Mouse (Mus musculus): ENCODE measurements around the gene Fbln1. TPM values are rescaled to one million over a fixed set of nuclear protein-coding genes. Genes with fewer than 3 reads are reported as not detected.

Gene Fbln1
- polyA plus RNA-seq, 1 experiment from 2014 or later: 115 TPM

DNA sequence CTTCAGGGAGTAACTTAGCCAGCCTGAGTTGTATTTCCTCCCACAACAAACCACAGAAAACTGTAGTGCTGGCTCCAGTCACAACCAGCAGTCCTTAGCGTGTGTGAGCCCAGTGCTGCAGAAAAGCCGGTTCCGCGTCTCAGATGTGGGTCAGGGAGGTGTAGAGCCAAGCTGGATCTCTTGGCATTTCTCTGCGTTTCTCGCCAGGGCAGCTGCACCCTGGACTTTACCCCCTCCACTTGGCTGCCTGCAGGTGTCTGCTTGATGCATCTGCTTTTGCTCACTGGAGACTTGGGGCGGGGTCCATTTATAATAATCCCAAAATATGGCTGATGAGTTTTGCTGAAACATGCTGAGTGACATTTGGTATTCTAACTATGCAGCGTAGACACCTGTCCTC, 71.5 kb downstream of the Fbln1 start:
- no peak for ATAC-seq (ENCODE audit: insufficient read depth, low FRiP score, low TSS enrichment)
- no peak for DNase-seq (ENCODE audit: low spot score)
- Histone ChIP-seq H3K4me3 (ENCODE audit: low read depth, low read length) (no peak overlapping the region), H3K9me3 (ENCODE audit: control insufficient read depth, low read length) (no peaks in the 10 kb centered on the region), H3K27ac (ENCODE audit: low read depth, low read length) (no peak overlapping the region), H3K9ac (ENCODE audit: low read length) (no peak overlapping the region), H3K36me3 (ENCODE audit: control insufficient read depth, insufficient read depth, low read length) (no peaks in the 10 kb centered on the region), H3K4me1 (ENCODE audit: control insufficient read depth, insufficient read depth, low read length) (no peaks in the 10 kb centered on the region), H3K4me2 (ENCODE audit: low read depth) (no peak overlapping the region), H3K27me3 (ENCODE audit: control insufficient read depth, insufficient read depth, low read length) (no peaks in the 10 kb centered on the region)
- 93% methylated on average over 8 of the region's 8 CpGs for WGBS

GRCm38 (mm10) chr15:85278986-85279385, 73.2 kb downstream of the Fbln1 start:
- 91% methylated on average over 5 of the region's 5 CpGs for WGBS
- no peak overlapping the region for H3K9ac ChIP-seq (ENCODE audit: low read length)
- H3K27me3 ChIP-seq (ENCODE audit: control insufficient read depth, insufficient read depth, low read length): no peaks in the 10 kb centered on the region
- ATAC-seq (ENCODE audit: insufficient read depth, low FRiP score, low TSS enrichment): no peak
- no peak overlapping the region for H3K4me3 ChIP-seq (ENCODE audit: low read depth, low read length)
- no peak for DNase-seq (ENCODE audit: low spot score)
- no peak overlapping the region for H3K27ac ChIP-seq (ENCODE audit: low read depth, low read length)
- no peaks in the 10 kb centered on the region for H3K9me3 ChIP-seq (ENCODE audit: control insufficient read depth, low read length)
- H3K4me1 ChIP-seq (ENCODE audit: control insufficient read depth, insufficient read depth, low read length): no peaks in the 10 kb centered on the region
- H3K4me2 ChIP-seq (ENCODE audit: low read depth): no peak overlapping the region
- no peaks in the 10 kb centered on the region for H3K36me3 ChIP-seq (ENCODE audit: control insufficient read depth, insufficient read depth, low read length)

DNA sequence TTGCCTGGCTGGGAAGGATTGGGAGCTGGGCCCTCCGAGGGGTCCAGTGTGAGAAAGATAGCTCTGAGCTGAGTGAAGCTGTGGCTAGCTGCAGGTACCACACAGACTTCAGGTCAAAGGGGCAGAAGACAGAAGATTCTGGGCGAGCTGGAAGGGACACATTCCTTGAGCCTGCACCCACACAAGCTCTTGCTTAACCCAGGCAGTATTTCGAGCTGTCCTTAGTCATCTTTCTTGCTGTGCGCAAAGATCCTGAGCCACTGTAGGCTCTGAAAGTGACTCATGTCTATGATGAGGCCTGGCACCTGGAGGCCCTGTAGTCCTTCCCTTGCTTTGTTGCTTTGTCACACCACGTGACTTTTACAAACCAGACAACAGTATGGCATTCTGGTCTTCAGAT, 76.3 kb downstream of the Fbln1 start:
- Histone ChIP-seq H3K36me3 (ENCODE audit: control insufficient read depth, insufficient read depth, low read length) (no peaks in the 10 kb centered on the region), H3K9me3 (ENCODE audit: control insufficient read depth, low read length) (no peaks in the 10 kb centered on the region), H3K9ac (ENCODE audit: low read length) (no peak overlapping the region), H3K4me3 (ENCODE audit: low read depth, low read length) (no peak overlapping the region), H3K4me1 (ENCODE audit: control insufficient read depth, insufficient read depth, low read length) (no peaks in the 10 kb centered on the region), H3K27ac (ENCODE audit: low read depth, low read length) (no peak overlapping the region), H3K4me2 (ENCODE audit: low read depth) (no peak overlapping the region), H3K27me3 (ENCODE audit: control insufficient read depth, insufficient read depth, low read length) (no peaks in the 10 kb centered on the region)
- DNase-seq (ENCODE audit: low spot score) (no peak), ATAC-seq (ENCODE audit: insufficient read depth, low FRiP score, low TSS enrichment) (no peak)
- WGBS: 87% methylated on average over 5 of the region's 5 CpGs

DNA sequence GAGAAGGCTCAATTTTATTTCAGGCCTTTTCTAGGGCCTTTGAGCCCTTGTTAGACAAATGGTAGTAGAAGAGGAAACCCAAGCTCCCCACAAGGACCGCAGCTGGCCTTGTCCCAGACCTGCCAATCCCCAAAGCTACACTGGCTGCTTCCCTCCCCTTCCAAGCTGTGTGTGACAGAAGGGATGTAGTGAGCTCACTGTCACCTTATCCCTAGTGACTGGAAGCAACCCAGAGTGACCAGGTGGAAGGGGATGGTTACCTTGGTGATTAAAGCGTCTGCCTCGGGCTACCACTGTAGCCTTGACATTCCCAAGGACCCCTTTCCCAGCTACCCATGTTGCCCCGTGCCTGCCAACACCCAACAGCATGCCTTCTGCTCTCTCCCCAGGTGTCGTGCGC, 78.9 kb downstream of the Fbln1 start:
- WGBS: 93% methylated on average over 6 of the region's 6 CpGs
- no peak overlapping the region for H3K4me3 ChIP-seq (ENCODE audit: low read depth, low read length)

DNA sequence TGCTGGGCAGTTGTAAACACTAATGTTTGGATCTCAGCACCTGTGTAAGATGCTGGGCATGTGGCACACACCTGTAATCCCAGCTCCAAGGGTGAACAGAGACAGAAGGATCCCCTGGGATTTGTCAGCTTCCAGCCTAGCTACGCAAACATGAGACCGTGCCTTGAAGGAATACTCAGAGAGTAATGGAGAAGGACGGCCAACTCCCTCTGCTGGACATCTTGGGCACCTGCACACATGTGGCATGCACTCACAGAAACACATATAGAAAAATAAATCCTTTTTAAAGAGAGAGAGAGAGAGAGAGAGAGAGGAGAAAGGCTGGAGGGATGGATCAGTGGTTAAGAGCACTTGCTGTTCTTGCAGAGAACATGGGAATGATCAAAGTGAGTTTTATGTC, 88.9 kb downstream of the Fbln1 start:
- no peak for ATAC-seq (ENCODE audit: insufficient read depth, low FRiP score, low TSS enrichment)
- no peaks in the 10 kb centered on the region for H3K9me3 ChIP-seq (ENCODE audit: control insufficient read depth, low read length)
- no peaks in the 10 kb centered on the region for H3K36me3 ChIP-seq (ENCODE audit: control insufficient read depth, insufficient read depth, low read length)
- 82% methylated on average over 3 of the region's 3 CpGs for WGBS
- no peak overlapping the region for H3K9ac ChIP-seq (ENCODE audit: low read length)
- H3K27ac ChIP-seq (ENCODE audit: low read depth, low read length): no peak overlapping the region
- H3K4me2 ChIP-seq (ENCODE audit: low read depth): no peak overlapping the region
- no peaks in the 10 kb centered on the region for H3K27me3 ChIP-seq (ENCODE audit: control insufficient read depth, insufficient read depth, low read length)
- H3K4me3 ChIP-seq (ENCODE audit: low read depth, low read length): no peak overlapping the region
- peak; percentile 4 for DNase-seq (ENCODE audit: low spot score)
- peaks cover 9% of the 10 kb centered on the region for H3K4me1 ChIP-seq (ENCODE audit: control insufficient read depth, insufficient read depth, low read length)

More for the DNA sequence above, 78.9 kb downstream of the Fbln1 start:
- no peak for DNase-seq (ENCODE audit: low spot score)
- Histone ChIP-seq H3K9ac (ENCODE audit: low read length) (no peak overlapping the region), H3K27me3 (ENCODE audit: control insufficient read depth, insufficient read depth, low read length) (no peaks in the 10 kb centered on the region), H3K4me2 (ENCODE audit: low read depth) (no peak overlapping the region), H3K4me1 (ENCODE audit: control insufficient read depth, insufficient read depth, low read length) (no peaks in the 10 kb centered on the region), H3K9me3 (ENCODE audit: control insufficient read depth, low read length) (no peaks in the 10 kb centered on the region), H3K36me3 (ENCODE audit: control insufficient read depth, insufficient read depth, low read length) (no peaks in the 10 kb centered on the region), H3K27ac (ENCODE audit: low read depth, low read length) (no peak overlapping the region)
- ATAC-seq (ENCODE audit: insufficient read depth, low FRiP score, low TSS enrichment): no peak

DNA sequence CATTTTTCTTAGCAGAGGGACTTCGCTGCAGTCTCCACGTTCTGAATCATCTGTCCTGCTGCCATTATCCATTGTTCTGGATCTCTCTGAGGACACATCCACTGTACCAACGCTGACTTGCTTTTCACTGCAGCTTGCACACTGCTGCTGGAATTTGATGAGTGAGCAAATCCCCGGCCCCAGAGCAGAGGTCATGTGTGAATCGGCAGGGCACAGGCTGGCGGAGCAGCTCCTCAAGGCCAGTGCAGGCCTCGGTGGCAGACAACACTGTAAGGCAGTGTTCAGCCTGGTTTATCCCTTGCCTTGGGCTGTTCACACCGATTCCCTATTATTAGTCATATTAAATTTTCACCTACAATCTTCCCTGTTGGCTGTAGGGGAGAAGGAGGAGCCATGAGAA, 89.8 kb downstream of the Fbln1 start:
- ATAC-seq (ENCODE audit: insufficient read depth, low FRiP score, low TSS enrichment) (no peak), DNase-seq (ENCODE audit: low spot score) (peak; percentile 14)
- WGBS: 66% methylated on average over 8 of the region's 8 CpGs
- Histone ChIP-seq H3K36me3 (ENCODE audit: control insufficient read depth, insufficient read depth, low read length) (no peaks in the 10 kb centered on the region), H3K27me3 (ENCODE audit: control insufficient read depth, insufficient read depth, low read length) (no peaks in the 10 kb centered on the region), H3K4me1 (ENCODE audit: control insufficient read depth, insufficient read depth, low read length) (peaks cover 9% of the 10 kb centered on the region), H3K9me3 (ENCODE audit: control insufficient read depth, low read length) (no peaks in the 10 kb centered on the region), H3K4me3 (ENCODE audit: low read depth, low read length) (no peak overlapping the region), H3K9ac (ENCODE audit: low read length) (no peak overlapping the region), H3K4me2 (ENCODE audit: low read depth) (no peak overlapping the region), H3K27ac (ENCODE audit: low read depth, low read length) (no peak overlapping the region)

- H3K4me3 ChIP-seq (ENCODE audit: low read depth, low read length): no peak overlapping the region
- ATAC-seq (ENCODE audit: insufficient read depth, low FRiP score, low TSS enrichment): no peak
- WGBS: 53% methylated on average over 2 of the region's 2 CpGs
- H3K9me3 ChIP-seq (ENCODE audit: control insufficient read depth, low read length): no peaks in the 10 kb centered on the region
- H3K4me2 ChIP-seq (ENCODE audit: low read depth): no peak overlapping the region
- no peak overlapping the region for H3K27ac ChIP-seq (ENCODE audit: low read depth, low read length)
- DNase-seq (ENCODE audit: low spot score): peak; percentile 7
- no peak overlapping the region for H3K9ac ChIP-seq (ENCODE audit: low read length)
- no peaks in the 10 kb centered on the region for H3K36me3 ChIP-seq (ENCODE audit: control insufficient read depth, insufficient read depth, low read length)
- H3K4me1 ChIP-seq (ENCODE audit: control insufficient read depth, insufficient read depth, low read length): peaks cover 9% of the 10 kb centered on the region
- H3K27me3 ChIP-seq (ENCODE audit: control insufficient read depth, insufficient read depth, low read length): no peaks in the 10 kb centered on the region
These were observed 90.2 kb downstream of the Fbln1 start for GRCm38 (mm10) chr15:85295977-85296376.

GRCm38 (mm10) chr15:85296538-85296937, 90.8 kb downstream of the Fbln1 start:
- Histone ChIP-seq H3K27me3 (ENCODE audit: control insufficient read depth, insufficient read depth, low read length) (no peaks in the 10 kb centered on the region), H3K27ac (ENCODE audit: low read depth, low read length) (no peak overlapping the region), H3K4me3 (ENCODE audit: low read depth, low read length) (no peak overlapping the region), H3K36me3 (ENCODE audit: control insufficient read depth, insufficient read depth, low read length) (no peaks in the 10 kb centered on the region), H3K4me2 (ENCODE audit: low read depth) (no peak overlapping the region), H3K9ac (ENCODE audit: low read length) (no peak overlapping the region), H3K4me1 (ENCODE audit: control insufficient read depth, insufficient read depth, low read length) (peaks cover 9% of the 10 kb centered on the region), H3K9me3 (ENCODE audit: control insufficient read depth, low read length) (no peaks in the 10 kb centered on the region)
- 86% methylated on average over 3 of the region's 3 CpGs for WGBS
- ATAC-seq (ENCODE audit: insufficient read depth, low FRiP score, low TSS enrichment): no peak
- peak; percentile 4 for DNase-seq (ENCODE audit: low spot score)

DNA sequence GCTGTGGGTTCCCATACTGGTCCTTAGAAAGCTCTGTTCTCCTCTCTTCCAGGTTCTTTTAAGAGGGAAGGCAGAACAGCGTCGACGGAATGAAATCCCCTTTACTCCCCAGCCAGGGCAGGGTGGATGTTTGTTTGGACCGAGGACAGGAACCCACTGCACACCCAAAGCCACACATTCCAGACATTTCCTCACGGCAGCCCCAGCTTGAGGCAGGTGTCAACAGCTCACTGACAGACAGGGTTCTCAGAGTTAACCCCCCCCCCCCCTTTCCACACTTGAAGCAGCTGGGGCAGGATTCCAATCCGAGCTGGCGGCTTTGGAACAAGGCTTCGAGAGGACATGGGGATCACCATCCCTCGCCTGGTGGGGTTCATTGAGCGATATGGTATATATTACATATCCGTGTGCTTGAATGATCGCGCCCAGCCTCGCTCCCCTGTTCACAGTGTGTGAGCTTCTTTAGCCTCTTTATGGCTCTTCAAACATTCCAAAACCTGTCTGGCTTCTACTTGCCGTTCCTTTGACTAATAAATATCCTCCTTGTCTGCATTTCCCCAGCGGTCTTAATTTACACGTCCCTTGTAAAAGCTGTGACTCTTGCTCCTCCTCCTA, 92.5 kb downstream of the Fbln1 start:
- no peak overlapping the region for H3K27ac ChIP-seq (ENCODE audit: low read depth, low read length)
- WGBS: 56% methylated on average over 17 of the region's 17 CpGs
- H3K4me3 ChIP-seq (ENCODE audit: low read depth, low read length): no peak overlapping the region
- no peak for ATAC-seq (ENCODE audit: insufficient read depth, low FRiP score, low TSS enrichment)
- no peaks in the 10 kb centered on the region for H3K9me3 ChIP-seq (ENCODE audit: control insufficient read depth, low read length)
- H3K36me3 ChIP-seq (ENCODE audit: control insufficient read depth, insufficient read depth, low read length): no peaks in the 10 kb centered on the region
- no peak overlapping the region for H3K9ac ChIP-seq (ENCODE audit: low read length)
- peak; percentile 28 for DNase-seq (ENCODE audit: low spot score)
- no peak overlapping the region for H3K4me2 ChIP-seq (ENCODE audit: low read depth)
- peaks cover 9% of the 10 kb centered on the region for H3K4me1 ChIP-seq (ENCODE audit: control insufficient read depth, insufficient read depth, low read length)
- no peaks in the 10 kb centered on the region for H3K27me3 ChIP-seq (ENCODE audit: control insufficient read depth, insufficient read depth, low read length)

Data from neural tube, embryonic 11.5 days (tissue).